Mouse (Mus musculus) brain, embryonic 14.5 days (tissue): ENCODE measurements at regions not wholly inside any gene's neighbourhood (a gene's known extent, or its start where the extent isn't known, plus 50 kb on each side); places are given as distances from the start of the nearest gene placed in this dataset.

Experiments used
- CTCF ChIP-seq: fragments of 200-500 bp; IDR thresholded peaks from 2 replicates; pipeline ENCODE4 v1.5.1; 2012; ENCODE audit warnings: inconsistent platforms, mild to moderate bottlenecking, moderate library complexity, borderline replicate concordance; ENCODE audit not compliant: insufficient read depth, insufficient read length; ENCODE audit errors: extremely low read depth
- POLR2A ChIP-seq: fragments of 200-500 bp; IDR thresholded peaks from 2 replicates; pipeline ENCODE4 v1.6.1; 2012; ENCODE audit warnings: mild to moderate bottlenecking, inconsistent platforms, borderline replicate concordance; ENCODE audit not compliant: poor library complexity, insufficient read depth, insufficient read length, severe bottlenecking; ENCODE audit errors: extremely low read depth

DNA sequence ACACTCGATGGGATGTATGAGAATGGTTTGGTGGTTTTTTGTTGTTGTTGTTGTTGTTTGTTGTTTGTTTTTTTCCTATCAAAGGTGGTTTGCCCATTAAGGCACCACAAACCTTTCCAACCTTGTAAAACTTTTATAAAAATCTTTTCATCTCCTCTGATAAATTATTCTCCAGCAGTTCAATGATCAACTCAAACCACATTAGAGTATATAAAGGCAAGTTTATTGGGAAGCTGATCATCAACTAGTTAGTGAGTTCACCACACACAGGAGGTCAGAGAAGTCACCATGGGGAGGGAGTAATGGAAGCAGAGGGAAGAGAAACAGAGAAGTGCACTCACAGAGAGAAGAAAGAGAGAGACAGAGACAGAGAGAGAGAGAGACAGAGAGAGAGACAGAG lies 132.5 kb upstream of the Thpo start:
- TF ChIP-seq POLR2A (no peak), CTCF (no peak)
